Mouse (Mus musculus) lung, embryonic 16.5 days (tissue): ENCODE data around the gene Slc3a1. TPM values are rescaled to one million over a fixed set of nuclear protein-coding genes. Genes with fewer than 3 reads are reported as not detected.

Source experiments
- ATAC-seq: fragments of 200-750 bp; cut with Nextera tagmentation; 2 replicates; pipeline ENCODE4 v1.8.0; 2017; ENCODE audit warnings: low read depth, mild to moderate bottlenecking, moderate library complexity
- H3K27ac ChIP-seq: fragments of 300-500 bp; sonication (generic); 2 replicates; pipeline ENCODE4 v1.5.1; 2014; ENCODE audit warnings: mild to moderate bottlenecking, control low read depth, low read length
- H3K27me3 ChIP-seq: fragments of 300-500 bp; sonication (generic); 2 replicates; pipeline ENCODE4 v1.6.1; 2014; ENCODE audit warnings: low read depth, low read length, mixed read lengths; ENCODE audit not compliant: control insufficient read depth, insufficient read depth
- H3K36me3 ChIP-seq: fragments of 300-500 bp; sonication (generic); 2 replicates; pipeline ENCODE4 v1.6.1; 2014; ENCODE audit warnings: low read length; ENCODE audit not compliant: control insufficient read depth, insufficient read depth
- H3K4me1 ChIP-seq: fragments of 300-500 bp; sonication (generic); replicated peaks from 2 replicates; pipeline ENCODE4 v1.6.1; 2014; ENCODE audit warnings: low read length, mixed read lengths; ENCODE audit not compliant: control insufficient read depth, insufficient read depth
- H3K4me2 ChIP-seq: fragments of 300-500 bp; sonication (generic); 2 replicates; pipeline ENCODE4 v1.6.1; 2014; ENCODE audit warnings: low read depth, low read length, control low read depth
- H3K4me3 ChIP-seq: fragments of 300-500 bp; sonication (generic); 2 replicates; pipeline ENCODE4 v1.5.1; 2014; ENCODE audit warnings: mild to moderate bottlenecking, low read length, control low read depth
- H3K9ac ChIP-seq: fragments of 300-500 bp; sonication (generic); 2 replicates; pipeline ENCODE4 v1.6.1; 2014; ENCODE audit warnings: low read length, control low read depth
- H3K9me3 ChIP-seq: fragments of 300-500 bp; sonication (generic); 2 replicates; pipeline ENCODE4 v1.6.1; 2016; ENCODE audit warnings: low read length; ENCODE audit not compliant: control insufficient read depth
- WGBS: fragments of 180-500 bp; shearing (Covaris S2); extraction: QIAGEN DNeasy Blood & Tissue Kit; methylation state at CpG from one replicate; pipeline ENCODE4 v1.1.7; 2014; 5-methylcytosine and 5-hydroxymethylcytosine counted together
- polyA plus RNA-seq: library from polyadenylated mRNA; unstranded; fragments of >200 nt; fragmentation: Nextera tagmentation; extraction: Ambion mirVana; gene quantifications from 2 replicates; pipeline ENCODE4 v1.2.1, GENCODE M21; 2015

Gene Slc3a1
- polyA plus RNA-seq = 0.59 TPM in 1 of 2 replicates, not detected in the other

- no peaks in the 10 kb centered on the region for H3K27me3 ChIP-seq
- no peak within 1 kb of the TSS for H3K4me3 ChIP-seq
- H3K4me1 ChIP-seq = no peaks in the 10 kb centered on the region; the same call in 1 of the 2 replicates
- no peak within 1 kb of the TSS for H3K4me2 ChIP-seq
- no peak within 1 kb of the TSS for H3K9ac ChIP-seq
- no peaks in the 10 kb centered on the region for H3K9me3 ChIP-seq
- no peak for ATAC-seq
- no peak within 1 kb of the TSS for H3K27ac ChIP-seq
- no peaks in the 10 kb centered on the region for H3K36me3 ChIP-seq
- 85% methylated on average over 20 of the region's 20 CpGs for WGBS
Observed at GRCm38 (mm10) chr17:85028093-85028739, at the start of gene Slc3a1. Gene Slc3a1 (plus strand): TSS chr17:85028376.

- WGBS = 89% methylated on average over 1 of the region's 1 CpGs
- no peak overlapping the region for H3K4me3 ChIP-seq
- no peak overlapping the region for H3K4me2 ChIP-seq
- H3K36me3 ChIP-seq = peaks cover 2% of the 10 kb centered on the region; the same call in 1 of the 2 replicates
- H3K9ac ChIP-seq = no peak overlapping the region
- no peaks in the 10 kb centered on the region for H3K27me3 ChIP-seq
- no peak for ATAC-seq
- H3K27ac ChIP-seq = no peak overlapping the region
- no peaks in the 10 kb centered on the region; the same call in 1 of the 2 replicates for H3K9me3 ChIP-seq
- no peaks in the 10 kb centered on the region for H3K4me1 ChIP-seq
Observed at GRCm38 (mm10) chr17:84981721-84982120, 46.5 kb upstream of the Slc3a1 start.

- Histone ChIP-seq H3K36me3 (0 out of 2 replicates have a peak, but pooled peaks cover 2% of the 10 kb centered on the region), H3K27ac (no peak overlapping the region), H3K4me3 (no peak overlapping the region), H3K4me1 (no peaks in the 10 kb centered on the region), H3K9me3 (no peaks in the 10 kb centered on the region), H3K4me2 (no peak overlapping the region), H3K27me3 (no peaks in the 10 kb centered on the region), H3K9ac (no peak overlapping the region)
- 71% methylated on average over 2 of the region's 2 CpGs for WGBS
- ATAC-seq = no peak
Observed at GRCm38 (mm10) chr17:84982735-84983134, 45.4 kb upstream of the Slc3a1 start.

- ATAC-seq = no peak
- no peak overlapping the region for H3K4me2 ChIP-seq
- H3K36me3 ChIP-seq = no peaks in the 10 kb centered on the region
- no peaks in the 10 kb centered on the region for H3K9me3 ChIP-seq
- H3K27me3 ChIP-seq = no peaks in the 10 kb centered on the region
- no peak overlapping the region for H3K9ac ChIP-seq
- H3K4me1 ChIP-seq = no peaks in the 10 kb centered on the region
- H3K4me3 ChIP-seq = no peak overlapping the region
- H3K27ac ChIP-seq = no peak overlapping the region
- 34% methylated on average over 5 of the region's 5 CpGs for WGBS
Observed at GRCm38 (mm10) chr17:84986368-84986767, 41.8 kb upstream of the Slc3a1 start.

GRCm38 (mm10) chr17:84987834-84988410 lies 40.3 kb upstream of the Slc3a1 start:
- Histone ChIP-seq H3K4me2 (no peak overlapping the region), H3K27ac (no peak overlapping the region), H3K9me3 (no peaks in the 10 kb centered on the region), H3K36me3 (no peaks in the 10 kb centered on the region), H3K9ac (no peak overlapping the region), H3K4me1 (no peaks in the 10 kb centered on the region), H3K4me3 (no peak overlapping the region), H3K27me3 (no peaks in the 10 kb centered on the region)
- WGBS = 72% methylated on average over 3 of the region's 3 CpGs
- ATAC-seq = peak; percentile 52; the same call in 1 of the 2 replicates

DNA sequence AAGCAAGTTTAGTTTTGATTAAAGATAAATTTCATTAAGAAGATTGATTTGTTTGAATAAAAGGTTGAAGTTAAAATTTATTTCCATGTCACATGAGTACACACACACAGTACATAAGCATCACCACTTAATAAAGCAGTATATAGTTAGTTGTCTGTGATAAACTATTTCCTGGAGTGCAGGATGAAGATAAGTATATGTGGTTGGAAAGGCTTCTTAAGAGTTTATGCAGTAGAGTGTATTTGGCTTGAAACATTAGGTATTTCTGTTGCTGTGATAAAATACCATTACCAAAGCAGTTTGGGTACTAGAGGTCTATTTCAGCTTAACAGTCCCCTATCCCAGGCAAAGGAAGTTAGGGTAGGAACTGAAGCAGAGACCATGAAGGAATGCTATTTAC lies 39.7 kb upstream of the Slc3a1 start:
- Histone ChIP-seq H3K27me3 (no peaks in the 10 kb centered on the region), H3K4me2 (no peak overlapping the region), H3K4me1 (no peaks in the 10 kb centered on the region), H3K4me3 (no peak overlapping the region), H3K9ac (no peak overlapping the region), H3K9me3 (no peaks in the 10 kb centered on the region), H3K27ac (no peak overlapping the region), H3K36me3 (no peaks in the 10 kb centered on the region)
- no peak for ATAC-seq

DNA sequence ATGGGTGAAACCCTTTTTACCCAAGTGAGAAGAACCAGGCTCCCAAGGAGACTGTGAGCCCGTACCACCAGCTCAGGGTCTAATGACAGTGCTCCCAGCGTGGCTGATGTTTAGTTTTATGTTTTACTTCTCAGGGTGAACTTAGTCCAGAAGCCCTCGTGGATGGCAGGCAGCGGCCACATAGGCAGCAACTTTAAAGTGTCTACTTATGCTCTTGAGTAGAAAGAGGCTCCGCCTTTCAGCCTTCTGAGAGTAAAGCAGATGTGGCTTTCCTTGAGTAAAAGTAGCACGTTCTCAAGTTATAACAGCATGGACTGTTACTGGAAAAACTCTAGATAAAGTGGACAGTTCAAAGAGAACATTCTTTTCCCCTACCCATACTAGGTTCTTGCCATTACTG lies 32.3 kb upstream of the Slc3a1 start:
- Histone ChIP-seq H3K27me3 (no peaks in the 10 kb centered on the region), H3K9ac (no peak overlapping the region), H3K27ac (no peak overlapping the region), H3K4me2 (no peak overlapping the region), H3K9me3 (no peaks in the 10 kb centered on the region), H3K36me3 (peaks cover 5% of the 10 kb centered on the region), H3K4me3 (no peak overlapping the region), H3K4me1 (peaks cover 5% of the 10 kb centered on the region; the same call in 1 of the 2 replicates)
- 53% methylated on average over 6 of the region's 6 CpGs for WGBS
- peak; percentile 60; the same call in 1 of the 2 replicates for ATAC-seq

- WGBS = 75% methylated on average over 1 of the region's 1 CpGs
- Histone ChIP-seq H3K27me3 (no peaks in the 10 kb centered on the region), H3K4me1 (peaks cover 5% of the 10 kb centered on the region; the same call in 1 of the 2 replicates), H3K9me3 (no peaks in the 10 kb centered on the region), H3K36me3 (peaks cover 5% of the 10 kb centered on the region), H3K9ac (no peak overlapping the region), H3K4me2 (no peak overlapping the region), H3K27ac (no peak overlapping the region), H3K4me3 (no peak overlapping the region)
- no peak for ATAC-seq
Observed at GRCm38 (mm10) chr17:84997639-84998038, 30.5 kb upstream of the Slc3a1 start.

- H3K27me3 ChIP-seq = no peaks in the 10 kb centered on the region
- no peak for ATAC-seq
- H3K9ac ChIP-seq = no peak overlapping the region
- no peak overlapping the region for H3K4me3 ChIP-seq
- H3K36me3 ChIP-seq = peaks cover 7% of the 10 kb centered on the region
- 84% methylated on average over 10 of the region's 10 CpGs for WGBS
- peaks cover 5% of the 10 kb centered on the region; the same call in 1 of the 2 replicates for H3K4me1 ChIP-seq
- H3K4me2 ChIP-seq = no peak overlapping the region
- no peak overlapping the region for H3K27ac ChIP-seq
- no peaks in the 10 kb centered on the region for H3K9me3 ChIP-seq
Observed at GRCm38 (mm10) chr17:84999636-85000035, 28.5 kb upstream of the Slc3a1 start.
